Mouse (Mus musculus) limb, embryonic 14.5 days (tissue): ENCODE results near the gene Lrmda. TPM values are rescaled to one million over a fixed set of nuclear protein-coding genes. Genes with fewer than 3 reads are reported as not detected.

Experiments
- ATAC-seq: fragments of 200-750 bp; cut with Nextera tagmentation; 2 replicates; pipeline ENCODE4 v1.8.0; 2017; ENCODE audit warnings: low read depth, moderate number of reproducible peaks, moderate TSS enrichment; ENCODE audit not compliant: low FRiP score
- DNase-seq: peaks from one replicate; pipeline ENCODE4 v3.0.0-alpha.2; 2015; ENCODE audit warnings: low spot score
- H3K27ac ChIP-seq: fragments of 300-500 bp; sonication (generic); replicated peaks from 2 replicates; pipeline ENCODE4 v1.5.1; 2014; ENCODE audit warnings: low read depth, mild to moderate bottlenecking, low read length, moderate library complexity, mixed read lengths
- H3K27me3 ChIP-seq: fragments of 300-500 bp; sonication (generic); 2 replicates; pipeline ENCODE4 v1.6.1; 2014; ENCODE audit warnings: low read length, mixed read lengths; ENCODE audit not compliant: control insufficient read depth, insufficient read depth
- H3K36me3 ChIP-seq: fragments of 300-500 bp; sonication (generic); 2 replicates; pipeline ENCODE4 v1.6.1; 2014; ENCODE audit warnings: mild to moderate bottlenecking, low read length, moderate library complexity, mixed read lengths; ENCODE audit not compliant: control insufficient read depth, insufficient read depth
- H3K4me1 ChIP-seq: fragments of 300-500 bp; sonication (generic); 2 replicates; pipeline ENCODE4 v1.6.1; 2014; ENCODE audit warnings: antibody characterized with exemption, low read length, mixed read lengths; ENCODE audit not compliant: control insufficient read depth, insufficient read depth
- H3K4me2 ChIP-seq: fragments of 300-500 bp; sonication (generic); replicated peaks from 2 replicates; pipeline ENCODE4 v1.6.1; 2014; ENCODE audit warnings: low read depth, mild to moderate bottlenecking, low read length, moderate library complexity; ENCODE audit not compliant: severe bottlenecking
- H3K4me3 ChIP-seq: fragments of 300-500 bp; sonication (generic); replicated peaks from 2 replicates; pipeline ENCODE4 v1.5.1; 2014; ENCODE audit warnings: low read length
- H3K9ac ChIP-seq: fragments of 300-500 bp; sonication (generic); 2 replicates; pipeline ENCODE4 v1.6.1; 2014; ENCODE audit warnings: mild to moderate bottlenecking, low read depth, low read length, moderate library complexity; ENCODE audit not compliant: severe bottlenecking
- H3K9me3 ChIP-seq: fragments of 300-500 bp; sonication (generic); 2 replicates; pipeline ENCODE4 v1.6.1; 2016; ENCODE audit warnings: low read length; ENCODE audit not compliant: control insufficient read depth
- POLR2A ChIP-seq: fragments of 200-500 bp; IDR thresholded peaks from 2 replicates; pipeline ENCODE4 v1.8.0; 2012; ENCODE audit warnings: inconsistent platforms, mild to moderate bottlenecking, moderate library complexity, borderline replicate concordance; ENCODE audit not compliant: insufficient read depth, insufficient read length; ENCODE audit errors: extremely low read depth
- WGBS: fragments of 180-500 bp; shearing (Covaris S2); extraction: QIAGEN DNeasy Blood & Tissue Kit; methylation state at CpG from one replicate; pipeline ENCODE4 v1.1.7; 2014; 5-methylcytosine and 5-hydroxymethylcytosine counted together
- polyA plus RNA-seq, 2 experiments: library from polyadenylated mRNA; depleted of rRNA in 1 of 2; stranded (reverse) in 1 of 2; unstranded in 1 of 2; fragments of >200 nt; fragmentation: Nextera tagmentation in 1 of 2; extraction: Ambion mirVana in 1 of 2; gene quantifications; 2 replicates each; pipeline versions ENCODE4 v1.2.1 to v1.2.3; 2012 to 2014

The Lrmda gene
- polyA plus RNA-seq, 2 experiments = 0.08 to 0.72 TPM

GRCm38 (mm10) chr14:22906716-22907115 is 887.2 kb downstream of the Lrmda start:
- peak; percentile 61 for DNase-seq
- Histone ChIP-seq H3K27ac (peak overlapping the region; percentile 21; the same call in 1 of the 2 replicates), H3K4me1 (peaks cover 26% of the 10 kb centered on the region), H3K4me3 (no peak overlapping the region), H3K9me3 (no peaks in the 10 kb centered on the region), H3K9ac (no peak overlapping the region), H3K4me2 (no peak overlapping the region), H3K27me3 (no peaks in the 10 kb centered on the region), H3K36me3 (no peaks in the 10 kb centered on the region)
- ATAC-seq = peak; percentile 35; the same call in 1 of the 2 replicates
- 29% methylated on average over 4 of the region's 4 CpGs for WGBS
- no peak for TF ChIP-seq POLR2A

GRCm38 (mm10) chr14:22907221-22907620 is 887.7 kb downstream of the Lrmda start:
- 30% methylated on average over 4 of the region's 4 CpGs for WGBS

GRCm38 (mm10) chr14:22908006-22908405 is 888.5 kb downstream of the Lrmda start:
- Histone ChIP-seq H3K4me3 (no peak overlapping the region), H3K4me2 (no peak overlapping the region), H3K4me1 (peaks cover 26% of the 10 kb centered on the region), H3K27me3 (no peaks in the 10 kb centered on the region), H3K9me3 (no peaks in the 10 kb centered on the region), H3K9ac (no peak overlapping the region), H3K36me3 (no peaks in the 10 kb centered on the region), H3K27ac (no peak overlapping the region)
- ATAC-seq (no peak), DNase-seq (no peak)
- 43% methylated on average over 2 of the region's 2 CpGs for WGBS
- no peak for TF ChIP-seq POLR2A

More at GRCm38 (mm10) chr14:22907221-22907620, 887.7 kb downstream of the Lrmda start:
- peak; percentile 37 for DNase-seq
- no peak for TF ChIP-seq POLR2A
- Histone ChIP-seq H3K36me3 (no peaks in the 10 kb centered on the region), H3K27me3 (no peaks in the 10 kb centered on the region), H3K4me3 (no peak overlapping the region), H3K27ac (peak overlapping the region; percentile 21; the same call in 1 of the 2 replicates), H3K9me3 (no peaks in the 10 kb centered on the region), H3K4me1 (peaks cover 26% of the 10 kb centered on the region), H3K9ac (no peak overlapping the region), H3K4me2 (no peak overlapping the region)
- no peak for ATAC-seq

- no peak for DNase-seq
- 95% methylated on average over 3 of the region's 3 CpGs for WGBS
These were observed 896.0 kb downstream of the Lrmda start for GRCm38 (mm10) chr14:22915463-22915862.

GRCm38 (mm10) chr14:22918499-22918898 is 899.0 kb downstream of the Lrmda start:
- Histone ChIP-seq H3K36me3 (no peaks in the 10 kb centered on the region), H3K27ac (no peak overlapping the region), H3K4me2 (no peak overlapping the region), H3K9ac (no peak overlapping the region), H3K4me1 (0 out of 2 replicates have a peak, but pooled peaks cover 6% of the 10 kb centered on the region), H3K27me3 (no peaks in the 10 kb centered on the region), H3K4me3 (no peak overlapping the region), H3K9me3 (no peaks in the 10 kb centered on the region)
- peak; percentile 54 for ATAC-seq
- no peak for DNase-seq
- WGBS = 80% methylated on average over 3 of the region's 3 CpGs
- no peak for TF ChIP-seq POLR2A

More at GRCm38 (mm10) chr14:22915463-22915862, 896.0 kb downstream of the Lrmda start:
- no peak overlapping the region for H3K27ac ChIP-seq
- no peak overlapping the region for H3K4me2 ChIP-seq
- H3K9me3 ChIP-seq = no peaks in the 10 kb centered on the region
- ATAC-seq = no peak
- H3K36me3 ChIP-seq = no peaks in the 10 kb centered on the region
- no peak overlapping the region for H3K9ac ChIP-seq
- H3K4me1 ChIP-seq = no peaks in the 10 kb centered on the region
- no peaks in the 10 kb centered on the region for H3K27me3 ChIP-seq
- no peak for TF ChIP-seq POLR2A
- H3K4me3 ChIP-seq = no peak overlapping the region

- H3K4me2 ChIP-seq = no peak overlapping the region
- ATAC-seq (no peak), DNase-seq (no peak)
- H3K4me3 ChIP-seq = no peak overlapping the region
- no peaks in the 10 kb centered on the region for H3K36me3 ChIP-seq
- no peaks in the 10 kb centered on the region for H3K27me3 ChIP-seq
- H3K4me1 ChIP-seq = 0 out of 2 replicates have a peak, but pooled peaks cover 6% of the 10 kb centered on the region
- no peak for TF ChIP-seq POLR2A
- WGBS = 56% methylated on average over 2 of the region's 2 CpGs
- H3K9me3 ChIP-seq = no peaks in the 10 kb centered on the region
- H3K9ac ChIP-seq = no peak overlapping the region
- no peak overlapping the region for H3K27ac ChIP-seq
These were observed 899.4 kb downstream of the Lrmda start for GRCm38 (mm10) chr14:22918931-22919330.
